Mouse (Mus musculus) liver, embryonic 14 days (tissue): ENCODE measurements around the gene Pfn4. TPM values are rescaled to one million over a fixed set of nuclear protein-coding genes. Genes with fewer than 3 reads are reported as not detected.

Source experiments
- polyA plus RNA-seq: library from polyadenylated mRNA; depleted of rRNA; stranded (reverse); fragments of >200 nt; gene quantifications from 2 replicates; pipeline ENCODE4 v1.2.3, GENCODE M21; 2012; rRNA removed

Pfn4 gene
- polyA plus RNA-seq = 0.52 and 0.54 TPM in 2 replicates

GRCm38 (mm10) chr12:4768492-4769332, at the start of gene Pfn4, which contains the start of gene Fam228b:
Pfn4 (plus strand) TSS chr12:4769022.
Fam228b (minus strand) TSS chr12:4769267.

GRCm38 (mm10) chr12:4738031-4738576, 30.7 kb upstream of the Pfn4 start, which contains the start of gene Fam228a:
Fam228a (minus strand) TSS chr12:4738430.

GRCm38 (mm10) chr12:4817361-4818101, 48.7 kb downstream of the Pfn4 start, which contains the start of gene Sf3b6:
Sf3b6 (plus strand) TSS chr12:4817544.

Other genes starting within 250 kb of the Pfn4 start
- gene Itsn2, start 176.4 kb upstream of the Pfn4 start, polyA plus RNA-seq = 13.3 and 15.5 TPM in 2 replicates
- not detected in 2 replicates for gene Gm3625, start 176.1 kb upstream of the Pfn4 start, polyA plus RNA-seq
- gene Fam228a, start 30.6 kb upstream of the Pfn4 start, polyA plus RNA-seq = 0.14 and 0.15 TPM in 2 replicates
- 0.93 and 1.0 TPM in 2 replicates for gene Fam228b, start 245 bp downstream of the Pfn4 start, polyA plus RNA-seq
- 82.9 and 86.2 TPM in 2 replicates for gene Sf3b6, start 48.5 kb downstream of the Pfn4 start, polyA plus RNA-seq
- gene Fkbp1b, start 72.6 kb downstream of the Pfn4 start, polyA plus RNA-seq = 2.7 and 2.9 TPM in 2 replicates
- gene Wdcp, start 74.3 kb downstream of the Pfn4 start, polyA plus RNA-seq = 8.8 and 9.0 TPM in 2 replicates
- gene Mfsd2b, start 105.3 kb downstream of the Pfn4 start, polyA plus RNA-seq = 35.1 and 48.8 TPM in 2 replicates
- 8.4 and 9.8 TPM in 2 replicates for gene Ubxn2a, start 138.7 kb downstream of the Pfn4 start, polyA plus RNA-seq
- gene Atad2b, start 148.3 kb downstream of the Pfn4 start, polyA plus RNA-seq = 6.5 and 8.0 TPM in 2 replicates